Mouse (Mus musculus) heart, embryonic 12.5 days (tissue): ENCODE measurements at regions not wholly inside any gene's neighbourhood (a gene's known extent, or its start where the extent isn't known, plus 50 kb on each side); places are given as distances from the start of the nearest gene placed in this dataset.

ENCODE experiments used
- ATAC-seq: fragments of 200-750 bp; cut with Nextera tagmentation; 2 replicates; pipeline ENCODE4 v1.8.0; 2017; ENCODE audit warnings: moderate TSS enrichment, moderate library complexity; ENCODE audit not compliant: insufficient number of reproducible peaks, low FRiP score
- H3K27ac ChIP-seq: fragments of 300-500 bp; sonication (generic); 2 replicates; pipeline ENCODE4 v1.5.1; 2016; ENCODE audit warnings: mild to moderate bottlenecking, moderate library complexity; ENCODE audit not compliant: poor library complexity, severe bottlenecking
- H3K27me3 ChIP-seq: fragments of 300-500 bp; sonication (generic); replicated peaks from 2 replicates; pipeline ENCODE4 v1.6.1; 2016; ENCODE audit warnings: mild to moderate bottlenecking, moderate library complexity
- H3K36me3 ChIP-seq: fragments of 300-500 bp; sonication (generic); 2 replicates; pipeline ENCODE4 v1.6.1; 2016; ENCODE audit warnings: mild to moderate bottlenecking, moderate library complexity
- H3K4me1 ChIP-seq: fragments of 300-500 bp; sonication (generic); replicated peaks from 2 replicates; pipeline ENCODE4 v1.6.1; 2016; ENCODE audit warnings: mild to moderate bottlenecking
- H3K4me2 ChIP-seq: fragments of 300-500 bp; sonication (generic); 2 replicates; pipeline ENCODE4 v1.6.1; 2016; ENCODE audit warnings: mild to moderate bottlenecking, moderate library complexity
- H3K4me3 ChIP-seq: fragments of 300-500 bp; sonication (generic); 2 replicates; pipeline ENCODE4 v1.5.1; 2016; ENCODE audit warnings: mild to moderate bottlenecking
- H3K9ac ChIP-seq: fragments of 300-500 bp; sonication (generic); 2 replicates; pipeline ENCODE4 v1.6.1; 2016; ENCODE audit warnings: mild to moderate bottlenecking, moderate library complexity
- H3K9me3 ChIP-seq: fragments of 300-500 bp; sonication (generic); replicated peaks from 2 replicates; pipeline ENCODE4 v1.6.1; 2016; ENCODE audit warnings: mild to moderate bottlenecking, moderate library complexity
- WGBS: fragments of 180-500 bp; shearing (Covaris S2); methylation state at CpG from one replicate; pipeline ENCODE4 v1.1.7; 2016; 5-methylcytosine and 5-hydroxymethylcytosine counted together

DNA sequence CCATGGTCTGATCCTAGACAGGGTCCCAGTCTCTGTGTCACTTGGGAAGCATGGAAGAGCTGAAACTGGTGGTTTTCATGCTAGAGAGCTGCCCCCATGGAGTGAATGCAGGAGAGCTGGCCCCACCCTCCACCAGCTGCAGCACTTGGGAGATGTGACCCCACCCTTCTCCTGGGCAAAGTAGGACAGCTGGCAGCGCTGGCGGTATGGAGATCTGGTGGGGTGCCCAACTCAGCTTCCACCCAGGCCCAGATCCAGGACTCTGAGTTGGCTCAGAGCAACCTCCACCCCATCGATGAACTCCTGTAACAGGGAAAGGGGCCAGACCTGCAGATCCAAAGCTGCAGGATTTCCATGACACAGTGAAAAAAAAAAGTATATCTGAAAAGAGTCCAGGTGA, 115.3 kb upstream of the Flrt2 start:
- 77% methylated on average over 3 of the region's 3 CpGs for WGBS
- H3K9ac ChIP-seq = no peak overlapping the region
- no peaks in the 10 kb centered on the region for H3K9me3 ChIP-seq
- no peak for ATAC-seq
- H3K4me2 ChIP-seq = no peak overlapping the region
- no peaks in the 10 kb centered on the region for H3K27me3 ChIP-seq
- H3K36me3 ChIP-seq = no peaks in the 10 kb centered on the region
- H3K27ac ChIP-seq = no peak overlapping the region
- H3K4me1 ChIP-seq = no peaks in the 10 kb centered on the region
- H3K4me3 ChIP-seq = no peak overlapping the region

DNA sequence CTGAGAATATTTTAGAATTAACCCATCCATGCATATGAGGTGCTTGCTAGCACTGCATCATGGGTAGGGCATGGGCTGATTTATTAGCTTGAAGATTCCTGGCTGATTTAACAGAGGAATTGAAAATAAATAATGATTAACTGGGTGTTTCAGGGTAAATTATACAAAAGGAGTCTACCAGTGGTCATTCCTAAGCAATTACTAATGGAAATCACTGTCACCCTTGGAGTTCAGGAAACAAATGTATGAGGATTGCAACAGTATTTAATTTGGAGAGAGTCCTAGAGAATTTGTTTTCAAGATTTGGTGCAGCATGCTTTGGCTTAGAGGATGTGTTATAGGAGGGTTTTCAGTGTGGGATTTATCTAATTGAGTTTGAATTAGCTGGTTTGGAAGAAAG, 103.0 kb upstream of the Flrt2 start:
- H3K27me3 ChIP-seq = no peaks in the 10 kb centered on the region

DNA sequence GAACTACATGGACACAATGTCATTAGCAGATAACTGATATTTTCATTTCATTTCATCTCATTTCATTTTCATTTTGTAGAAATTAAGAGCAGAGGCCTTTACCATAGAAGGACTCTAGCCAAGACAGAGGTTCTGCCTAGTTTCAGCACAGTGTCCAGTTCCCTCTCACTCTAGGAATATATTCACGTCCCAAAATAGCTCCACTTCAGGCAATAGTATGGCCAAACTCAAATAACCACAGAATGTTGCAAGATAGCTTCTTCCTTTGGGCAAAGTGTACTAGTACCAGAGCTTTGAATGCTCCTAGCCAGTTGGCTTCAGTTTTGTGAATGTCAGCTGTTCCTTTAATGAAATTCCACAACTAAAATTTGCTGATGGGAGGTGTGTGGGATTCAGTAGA, 72.7 kb upstream of the Flrt2 start:
- Histone ChIP-seq H3K27ac (no peak overlapping the region), H3K36me3 (no peaks in the 10 kb centered on the region), H3K9me3 (no peaks in the 10 kb centered on the region), H3K9ac (no peak overlapping the region), H3K4me1 (no peaks in the 10 kb centered on the region), H3K27me3 (no peaks in the 10 kb centered on the region), H3K4me3 (no peak overlapping the region), H3K4me2 (no peak overlapping the region)
- WGBS = 70% methylated on average over 1 of the region's 1 CpGs
- ATAC-seq = no peak

More for the DNA sequence above, 103.0 kb upstream of the Flrt2 start:
- Histone ChIP-seq H3K27ac (no peak overlapping the region), H3K9ac (no peak overlapping the region), H3K36me3 (no peaks in the 10 kb centered on the region), H3K4me1 (no peaks in the 10 kb centered on the region), H3K4me2 (no peak overlapping the region), H3K9me3 (no peaks in the 10 kb centered on the region), H3K4me3 (no peak overlapping the region)
- ATAC-seq = no peak

DNA sequence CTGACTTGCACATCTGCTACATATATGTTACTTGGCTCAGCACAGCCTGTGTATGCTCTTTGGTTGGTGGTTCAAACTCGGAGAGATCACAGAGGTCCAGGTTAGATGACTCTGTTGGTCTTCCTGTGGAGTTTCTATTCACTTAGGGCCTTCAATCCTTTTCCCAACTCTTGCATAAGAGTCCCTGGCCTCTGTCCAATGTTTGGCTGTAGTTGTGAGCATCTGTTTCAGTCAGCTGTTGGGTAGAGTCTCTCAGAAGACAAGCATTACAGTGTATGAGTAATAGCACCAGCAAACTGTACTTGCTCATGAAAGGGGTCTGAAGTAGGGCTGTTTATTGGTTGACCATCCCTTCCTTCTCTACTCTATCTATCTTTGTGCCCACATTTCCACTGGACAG, 61.0 kb upstream of the Flrt2 start:
- 67% methylated on average over 1 of the region's 1 CpGs for WGBS
- H3K4me3 ChIP-seq = no peak overlapping the region
- H3K9me3 ChIP-seq = no peaks in the 10 kb centered on the region
- H3K27me3 ChIP-seq = no peaks in the 10 kb centered on the region
- no peak overlapping the region for H3K4me2 ChIP-seq
- no peak overlapping the region for H3K27ac ChIP-seq
- ATAC-seq = no peak
- H3K9ac ChIP-seq = no peak overlapping the region
- H3K4me1 ChIP-seq = no peaks in the 10 kb centered on the region
- no peaks in the 10 kb centered on the region for H3K36me3 ChIP-seq

DNA sequence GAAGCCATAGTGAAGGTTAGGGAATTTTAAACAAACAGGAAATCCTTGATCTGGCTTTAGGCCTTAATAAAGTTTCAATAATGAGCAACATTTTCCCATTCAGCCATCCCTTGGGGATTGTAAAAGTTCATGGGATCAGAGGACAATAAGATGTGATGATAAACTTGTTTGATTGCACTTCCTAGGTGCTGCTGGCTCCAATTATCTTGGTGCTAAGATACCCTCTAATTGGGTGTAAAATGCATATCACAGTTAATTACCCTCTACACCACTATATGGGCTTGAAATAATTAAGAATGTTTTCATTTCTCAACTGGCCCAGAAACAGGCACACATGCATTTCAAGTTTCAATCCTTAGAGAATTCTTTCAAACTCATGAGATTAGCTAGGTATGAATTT, 55.4 kb upstream of the Flrt2 start:
- no peak for ATAC-seq
- no peaks in the 10 kb centered on the region for H3K9me3 ChIP-seq
- no peak overlapping the region for H3K9ac ChIP-seq
- H3K36me3 ChIP-seq = no peaks in the 10 kb centered on the region
- no peak overlapping the region for H3K4me2 ChIP-seq
- no peak overlapping the region for H3K4me3 ChIP-seq
- H3K27ac ChIP-seq = no peak overlapping the region
- no peaks in the 10 kb centered on the region for H3K4me1 ChIP-seq
- no peaks in the 10 kb centered on the region for H3K27me3 ChIP-seq

DNA sequence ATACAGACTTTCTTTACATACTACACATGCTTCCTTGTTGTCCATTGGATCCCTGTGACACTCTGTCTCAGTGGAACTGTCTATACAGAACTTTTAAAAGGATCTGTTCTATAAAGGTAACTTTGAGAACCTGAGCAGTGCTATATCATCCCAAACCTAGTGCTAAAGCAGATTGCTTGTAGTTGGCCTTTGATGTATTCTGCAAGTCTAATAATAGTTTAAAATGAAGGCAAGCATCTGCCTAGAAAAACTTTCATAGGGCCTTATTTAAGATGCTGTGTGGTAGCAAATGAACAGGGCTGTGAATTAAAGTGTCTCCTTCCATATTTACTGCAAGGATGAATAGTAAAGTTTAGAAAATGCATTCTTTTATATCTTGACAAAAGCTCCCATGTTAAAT, 52.1 kb upstream of the Flrt2 start:
- no peaks in the 10 kb centered on the region for H3K4me1 ChIP-seq
- no peaks in the 10 kb centered on the region for H3K9me3 ChIP-seq
- no peak overlapping the region for H3K9ac ChIP-seq
- H3K36me3 ChIP-seq = no peaks in the 10 kb centered on the region
- H3K27me3 ChIP-seq = no peaks in the 10 kb centered on the region
- no peak for ATAC-seq
- H3K27ac ChIP-seq = no peak overlapping the region
- H3K4me2 ChIP-seq = no peak overlapping the region
- H3K4me3 ChIP-seq = no peak overlapping the region

DNA sequence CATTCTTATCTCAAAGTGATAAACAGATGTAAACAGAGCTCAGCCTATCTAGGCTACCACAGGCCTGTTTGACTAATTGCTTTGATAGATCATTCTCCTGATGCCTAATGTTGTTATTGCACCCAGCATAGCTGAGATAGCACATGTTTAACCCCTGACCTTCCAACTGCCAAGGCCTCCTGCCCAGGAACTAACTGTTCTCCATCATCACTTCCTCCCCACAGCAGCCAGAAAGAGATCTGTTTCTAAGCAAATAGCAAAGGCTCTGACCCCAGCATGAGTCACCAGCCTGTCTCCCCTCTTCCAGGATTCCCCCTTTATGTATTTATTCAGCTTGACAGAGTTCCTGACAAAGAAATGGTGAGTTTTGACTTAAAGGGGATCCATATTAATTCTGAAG, 50.4 kb upstream of the Flrt2 start:
- H3K27me3 ChIP-seq = no peaks in the 10 kb centered on the region
- H3K4me2 ChIP-seq = no peak overlapping the region
- no peaks in the 10 kb centered on the region for H3K4me1 ChIP-seq
- no peak overlapping the region for H3K9ac ChIP-seq
- no peak overlapping the region for H3K4me3 ChIP-seq
- no peaks in the 10 kb centered on the region for H3K9me3 ChIP-seq
- H3K36me3 ChIP-seq = no peaks in the 10 kb centered on the region
- no peak for ATAC-seq
- H3K27ac ChIP-seq = no peak overlapping the region
